Mouse (Mus musculus): ENCODE data around the gene Maml3. TPM values are rescaled to one million over a fixed set of nuclear protein-coding genes. Genes with fewer than 3 reads are reported as not detected.

The Maml3 gene
- polyA plus RNA-seq, 1 experiment, result 2.2 TPM

DNA sequence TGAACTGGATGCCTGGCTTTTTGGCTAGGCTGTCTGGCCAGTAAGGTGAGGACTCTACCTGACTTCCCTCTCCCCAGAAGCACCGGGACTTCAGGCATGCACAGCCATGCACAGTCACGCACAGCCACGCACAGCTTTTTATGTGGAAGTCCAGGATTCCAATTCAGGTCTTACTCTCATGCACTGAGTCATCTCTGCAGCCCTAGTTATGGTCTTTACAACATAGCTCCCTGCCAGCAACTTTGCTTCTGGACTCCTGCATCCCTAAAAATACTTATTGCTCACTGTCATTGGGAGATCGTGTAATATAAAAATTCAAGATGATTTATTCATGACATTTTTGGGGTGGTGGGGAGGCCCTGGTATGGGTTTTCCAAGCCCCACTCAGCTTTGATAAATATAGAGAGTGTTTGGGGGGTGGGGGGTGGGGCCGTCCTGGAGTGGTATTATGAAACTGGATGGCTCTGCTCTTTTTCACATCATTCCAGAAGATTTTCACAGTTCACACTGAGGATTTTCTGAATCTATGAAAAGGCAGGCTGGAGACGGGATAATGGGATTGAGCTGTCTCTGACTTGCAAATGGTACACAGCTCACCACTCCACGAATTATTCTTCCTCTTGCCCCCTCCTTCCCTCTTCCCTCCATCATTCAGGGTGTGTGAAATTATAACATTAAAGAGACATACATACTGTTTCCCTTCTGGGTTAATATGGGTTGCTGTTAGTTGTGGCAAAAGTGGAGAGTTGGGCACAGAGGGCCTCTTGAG is 288.2 kb downstream of the Maml3 start:
- no peak for TF ChIP-seq POLR2A (IDR thresholded peaks at IDR 0.05; ENCODE audit: borderline replicate concordance, low read depth, low read length)
- no peak for TF ChIP-seq CTCF (IDR thresholded peaks at IDR 0.05; ENCODE audit: low read depth, low read length)
- Histone ChIP-seq H3K4me1 (ENCODE audit: control insufficient read depth, insufficient read depth, low read length) (no peaks in the 10 kb centered on the region), H3K27ac (ENCODE audit: insufficient read depth, low read depth, low read length) (no peak overlapping the region), H3K4me3 (ENCODE audit: insufficient read depth, low read length) (no peak overlapping the region)

DNA sequence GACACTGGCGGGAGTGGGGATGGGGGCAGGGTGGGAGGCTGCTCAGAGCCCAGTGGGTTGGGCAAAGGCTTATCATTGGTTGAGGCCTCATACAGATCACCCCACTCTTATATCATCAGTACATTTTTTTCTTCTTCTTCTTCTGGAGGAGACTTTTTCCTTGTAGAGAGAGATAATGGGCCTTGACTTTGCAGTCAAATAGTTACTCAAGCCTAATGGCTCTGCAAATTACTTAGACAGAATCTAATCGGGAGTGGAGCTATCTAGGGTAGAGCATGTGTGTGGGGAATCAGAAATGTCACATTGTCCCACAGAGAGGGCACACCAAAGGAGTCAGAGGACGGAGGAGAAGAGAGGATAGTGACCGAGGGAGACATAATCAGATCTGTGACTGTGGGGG is 290.8 kb downstream of the Maml3 start:
- TF ChIP-seq CTCF (IDR thresholded peaks at IDR 0.05; ENCODE audit: low read depth, low read length) (no peak), POLR2A (IDR thresholded peaks at IDR 0.05; ENCODE audit: borderline replicate concordance, low read depth, low read length) (no peak)
- Histone ChIP-seq H3K4me1 (ENCODE audit: control insufficient read depth, insufficient read depth, low read length) (no peaks in the 10 kb centered on the region), H3K27ac (ENCODE audit: insufficient read depth, low read depth, low read length) (no peak overlapping the region), H3K4me3 (ENCODE audit: insufficient read depth, low read length) (no peak overlapping the region)

DNA sequence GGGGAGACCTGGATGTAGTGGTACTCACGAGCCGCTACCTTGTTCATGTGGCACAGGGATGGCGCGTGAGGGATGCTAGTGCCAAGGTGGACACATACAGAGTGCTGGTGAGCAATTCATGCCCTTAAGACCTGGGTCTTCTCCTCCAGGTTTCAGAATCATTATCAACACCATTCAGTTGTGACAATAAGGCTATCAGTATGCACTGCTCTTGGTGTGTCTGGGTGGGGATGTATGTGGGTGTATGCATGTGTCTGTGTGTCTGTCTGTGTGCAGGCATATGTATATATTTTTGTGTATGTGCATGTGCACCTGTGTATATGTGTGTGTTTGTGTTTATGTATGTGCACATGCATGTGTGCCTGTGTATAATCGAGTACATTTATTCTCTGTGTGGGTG is 291.7 kb downstream of the Maml3 start:
- Histone ChIP-seq H3K4me1 (ENCODE audit: control insufficient read depth, insufficient read depth, low read length) (no peaks in the 10 kb centered on the region), H3K4me3 (ENCODE audit: insufficient read depth, low read length) (no peak overlapping the region), H3K27ac (ENCODE audit: insufficient read depth, low read depth, low read length) (no peak overlapping the region)
- TF ChIP-seq POLR2A (IDR thresholded peaks at IDR 0.05; ENCODE audit: borderline replicate concordance, low read depth, low read length) (no peak), CTCF (IDR thresholded peaks at IDR 0.05; ENCODE audit: low read depth, low read length) (no peak)

DNA sequence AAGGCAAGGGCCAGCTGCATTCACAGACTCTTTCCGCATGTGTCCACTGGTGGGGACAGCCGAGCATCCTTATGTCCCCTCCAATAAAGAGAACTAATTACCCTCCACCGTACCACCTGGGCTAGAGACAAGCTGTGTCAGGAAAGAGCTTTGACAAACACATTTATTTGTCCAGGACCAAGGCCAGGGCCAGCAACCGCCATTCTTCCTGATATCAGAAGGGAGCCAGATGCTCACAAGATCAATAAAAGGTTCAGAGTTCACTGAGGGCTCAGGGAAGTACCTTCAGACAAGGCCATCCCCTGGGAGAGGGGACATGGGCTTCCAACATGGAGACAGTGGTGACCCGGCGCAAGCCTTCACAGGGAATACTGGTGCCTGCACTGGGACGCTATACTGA is 294.1 kb downstream of the Maml3 start:
- no peak for TF ChIP-seq POLR2A (IDR thresholded peaks at IDR 0.05; ENCODE audit: borderline replicate concordance, low read depth, low read length)
- no peak for TF ChIP-seq CTCF (IDR thresholded peaks at IDR 0.05; ENCODE audit: low read depth, low read length)
- Histone ChIP-seq H3K27ac (ENCODE audit: insufficient read depth, low read depth, low read length) (no peak overlapping the region), H3K4me1 (ENCODE audit: control insufficient read depth, insufficient read depth, low read length) (no peaks in the 10 kb centered on the region), H3K4me3 (ENCODE audit: insufficient read depth, low read length) (no peak overlapping the region)

DNA sequence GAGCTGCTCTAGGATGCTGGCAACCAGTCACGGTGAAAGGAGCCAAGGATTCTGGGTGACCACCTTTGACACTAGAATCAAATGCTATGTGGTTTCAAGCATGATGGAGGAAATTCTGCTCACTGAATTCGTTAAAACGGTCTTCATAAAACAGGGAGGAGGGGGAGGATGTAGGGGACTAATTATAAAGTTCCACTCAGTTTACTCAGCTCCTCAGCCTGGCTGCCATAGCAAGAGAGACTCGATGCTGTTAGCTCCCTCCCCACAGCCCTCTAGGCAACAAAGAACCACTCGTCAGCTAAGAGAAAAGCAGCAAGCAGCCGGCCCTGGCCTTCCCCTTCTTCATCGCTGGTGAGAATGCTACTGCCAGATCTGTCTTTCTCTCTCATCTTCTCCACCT is 295.1 kb downstream of the Maml3 start:
- H3K4me1 ChIP-seq (ENCODE audit: control insufficient read depth, insufficient read depth, low read length), result no peaks in the 10 kb centered on the region
- no peak overlapping the region for H3K4me3 ChIP-seq (ENCODE audit: insufficient read depth, low read length)
- no peak overlapping the region for H3K27ac ChIP-seq (ENCODE audit: insufficient read depth, low read depth, low read length)
- TF ChIP-seq POLR2A (IDR thresholded peaks at IDR 0.05; ENCODE audit: borderline replicate concordance, low read depth, low read length) (no peak), CTCF (IDR thresholded peaks at IDR 0.05; ENCODE audit: low read depth, low read length) (no peak)

DNA sequence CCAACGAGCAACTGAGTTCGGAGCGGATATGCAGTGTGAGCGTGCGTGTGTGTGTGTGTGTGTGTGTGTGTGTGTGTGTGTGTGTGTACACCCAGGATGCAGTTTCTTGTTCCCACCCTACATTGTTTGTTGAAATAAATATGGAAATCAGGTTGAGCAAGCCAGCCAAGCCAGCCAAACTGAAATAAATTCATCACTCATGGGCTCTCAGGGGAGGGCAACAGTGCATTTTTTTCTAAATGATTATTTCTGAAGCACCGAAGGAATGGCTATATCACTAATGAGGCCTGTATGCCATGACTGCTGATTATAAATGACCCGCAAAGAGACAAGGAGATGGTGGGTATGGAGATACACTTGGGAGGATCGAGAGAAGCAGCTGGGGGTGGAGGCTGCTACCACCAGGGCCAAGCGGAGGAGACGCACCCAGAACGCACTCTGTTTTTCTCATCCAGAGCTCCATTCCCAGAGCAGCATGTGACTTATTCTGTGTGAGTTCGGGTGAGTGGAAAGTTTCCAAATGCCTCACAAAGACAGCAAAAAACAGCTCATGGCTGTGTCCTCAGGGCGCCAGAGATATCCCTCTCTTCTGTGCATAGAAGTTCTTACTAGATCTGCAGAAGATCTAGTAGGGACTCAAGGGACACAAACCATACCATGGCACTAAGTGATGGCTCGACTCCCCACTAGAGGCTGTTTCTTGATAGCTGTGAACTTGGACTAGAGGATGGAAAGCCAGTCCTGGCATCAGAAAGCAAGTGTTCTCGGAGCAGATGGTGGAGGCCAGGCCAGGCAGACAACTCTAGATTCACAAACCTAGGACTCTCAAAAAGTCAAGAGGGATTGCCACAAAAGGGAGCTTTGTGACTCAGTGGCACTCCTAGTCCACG is 296.6 kb downstream of the Maml3 start:
- TF ChIP-seq CTCF (IDR thresholded peaks at IDR 0.05; ENCODE audit: low read depth, low read length), result no peak
- TF ChIP-seq POLR2A (IDR thresholded peaks at IDR 0.05; ENCODE audit: borderline replicate concordance, low read depth, low read length), result no peak
- H3K27ac ChIP-seq (ENCODE audit: insufficient read depth, low read depth, low read length), result no peak overlapping the region
- H3K4me1 ChIP-seq (ENCODE audit: control insufficient read depth, insufficient read depth, low read length), result no peaks in the 10 kb centered on the region
- no peak overlapping the region for H3K4me3 ChIP-seq (ENCODE audit: insufficient read depth, low read length)

DNA sequence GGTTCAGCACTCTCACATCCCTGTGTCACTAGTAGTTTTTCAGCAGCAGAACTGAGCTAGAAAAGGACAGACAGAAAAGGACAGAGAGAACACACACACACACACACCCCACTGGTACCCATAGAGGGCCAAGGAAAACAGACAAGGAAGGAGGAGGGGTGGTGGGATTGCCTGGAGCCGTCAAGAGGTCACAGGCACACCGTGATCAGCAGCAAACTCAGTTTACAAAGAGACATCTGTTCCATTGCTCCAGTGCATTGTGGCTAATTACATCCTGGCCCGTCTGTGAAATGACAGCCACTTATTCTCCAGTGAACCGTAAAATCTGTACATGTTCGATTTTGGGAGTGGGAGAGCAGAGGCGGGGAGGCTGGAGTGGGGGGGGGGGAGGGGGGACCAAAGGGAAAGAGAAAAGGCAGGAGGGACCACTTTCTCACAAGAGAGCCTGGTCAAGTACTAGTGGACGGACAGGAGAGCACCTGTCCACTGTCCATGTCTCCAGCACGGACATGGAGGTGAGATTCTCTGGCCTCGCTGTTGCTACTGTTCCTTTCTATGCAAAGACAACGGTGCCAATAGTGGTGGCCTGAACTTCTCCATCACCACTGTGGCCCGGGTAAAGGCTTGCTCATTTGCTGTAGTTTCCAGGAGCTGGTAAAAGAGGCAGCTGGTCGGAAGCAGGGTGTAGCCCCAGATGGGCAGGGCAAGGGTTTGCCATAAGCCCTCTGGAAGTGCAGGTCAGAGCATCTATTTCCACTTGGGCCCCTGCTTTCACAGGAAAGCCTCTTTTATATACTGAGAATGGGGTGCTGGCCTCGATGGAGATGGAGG is 299.2 kb downstream of the Maml3 start:
- no peak for TF ChIP-seq CTCF (IDR thresholded peaks at IDR 0.05; ENCODE audit: low read depth, low read length)
- no peak for TF ChIP-seq POLR2A (IDR thresholded peaks at IDR 0.05; ENCODE audit: borderline replicate concordance, low read depth, low read length)
- no peak overlapping the region for H3K27ac ChIP-seq (ENCODE audit: insufficient read depth, low read depth, low read length)
- no peak overlapping the region for H3K4me3 ChIP-seq (ENCODE audit: insufficient read depth, low read length)
- no peaks in the 10 kb centered on the region for H3K4me1 ChIP-seq (ENCODE audit: control insufficient read depth, insufficient read depth, low read length)

DNA sequence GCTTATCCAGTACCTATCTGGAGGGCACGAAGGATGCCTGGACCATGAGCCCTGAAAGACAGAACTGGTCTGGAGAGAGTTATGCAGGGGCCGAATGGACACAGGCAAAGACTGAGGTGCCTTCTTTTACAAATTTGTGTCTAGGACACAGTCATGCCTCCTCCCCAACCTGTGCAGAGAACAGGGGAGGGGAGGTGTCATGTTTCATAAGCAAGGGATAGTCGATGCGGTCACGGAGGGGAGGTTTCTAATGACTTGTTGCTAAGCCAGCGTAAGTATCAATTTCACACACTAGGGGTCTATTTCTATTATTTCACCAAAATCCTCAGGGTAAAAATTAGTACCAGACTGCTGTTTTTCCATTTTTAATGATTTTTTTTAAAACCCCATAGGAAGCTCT is 301.0 kb downstream of the Maml3 start:
- no peak for TF ChIP-seq POLR2A (IDR thresholded peaks at IDR 0.05; ENCODE audit: borderline replicate concordance, low read depth, low read length)
- no peak for TF ChIP-seq CTCF (IDR thresholded peaks at IDR 0.05; ENCODE audit: low read depth, low read length)
- Histone ChIP-seq H3K4me3 (ENCODE audit: insufficient read depth, low read length) (no peak overlapping the region), H3K27ac (ENCODE audit: insufficient read depth, low read depth, low read length) (no peak overlapping the region), H3K4me1 (ENCODE audit: control insufficient read depth, insufficient read depth, low read length) (no peaks in the 10 kb centered on the region)

DNA sequence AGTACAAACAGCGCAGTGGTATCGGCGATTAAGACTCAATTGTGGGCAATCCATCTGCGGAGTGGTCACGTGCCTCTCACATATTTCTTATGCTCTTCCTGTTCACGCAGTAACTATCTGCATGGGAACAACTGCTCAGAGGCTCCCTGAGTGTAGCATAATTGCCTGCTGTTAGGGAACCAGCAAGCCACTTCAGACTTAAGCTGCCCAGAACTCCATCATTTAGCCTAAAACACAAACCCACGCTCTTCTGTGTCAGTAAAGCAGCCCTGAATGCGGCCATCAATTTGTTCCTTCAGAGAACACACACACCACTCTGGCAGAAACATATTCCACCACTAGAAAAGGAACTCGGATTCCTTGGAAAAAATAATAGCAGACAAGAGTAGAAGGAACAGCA is 305.2 kb downstream of the Maml3 start:
- Histone ChIP-seq H3K4me3 (ENCODE audit: insufficient read depth, low read length) (no peak overlapping the region), H3K4me1 (ENCODE audit: control insufficient read depth, insufficient read depth, low read length) (peaks cover 14% of the 10 kb centered on the region), H3K27ac (ENCODE audit: insufficient read depth, low read depth, low read length) (no peak overlapping the region)
- TF ChIP-seq CTCF (IDR thresholded peaks at IDR 0.05; ENCODE audit: low read depth, low read length), result no peak
